Mouse (Mus musculus): ENCODE measurements around the gene Rpl6.

- TF ChIP-seq CTCF (IDR thresholded peaks at IDR 0.05; ENCODE audit: low read depth, low read length) (no peak), GATA1 (IDR thresholded peaks at IDR 0.05; ENCODE audit: borderline replicate concordance, low read length) (no peak), TAL1 (conservative IDR thresholded peaks at IDR 0.05; ENCODE audit: low read depth, low read length) (no peak), POLR2AphosphoS5 (IDR thresholded peaks at IDR 0.05; ENCODE audit: insufficient replicate concordance, low read depth, low read length) (no peak)
Observed at GRCm38 (mm10) chr5:121206540-121206939, 2.3 kb downstream of the Rpl6 start.

Measured in G1E (cell line).